Mouse (Mus musculus): ENCODE data around the gene Scn1b. TPM values are rescaled to one million over a fixed set of nuclear protein-coding genes. Genes with fewer than 3 reads are reported as not detected.

Gene Scn1b
- polyA plus RNA-seq, 1 experiment from 2014 or later: 1.4 TPM

- H3K27me3 ChIP-seq: no peaks in the 10 kb centered on the region
- H3K9ac ChIP-seq (replicated peaks): no peak overlapping the region
- WGBS: 81% methylated on average over 6 of the region's 6 CpGs
- H3K4me1 ChIP-seq (replicated peaks): peaks cover 22% of the 10 kb centered on the region
- no peak for ATAC-seq (ENCODE audit: insufficient number of reproducible peaks, insufficient read depth, low FRiP score, low TSS enrichment, low read depth)
- H3K4me2 ChIP-seq: no peak overlapping the region
- no peaks in the 10 kb centered on the region for H3K9me3 ChIP-seq
- H3K27ac ChIP-seq: no peak overlapping the region
- H3K36me3 ChIP-seq: no peaks in the 10 kb centered on the region
- H3K4me3 ChIP-seq (replicated peaks): no peak overlapping the region
Observed at GRCm38 (mm10) chr7:31070324-31070723, 56.5 kb downstream of the Scn1b start.

GRCm38 (mm10) chr7:31069491-31069890 lies 57.3 kb downstream of the Scn1b start:
- H3K27ac ChIP-seq: no peak overlapping the region
- no peaks in the 10 kb centered on the region for H3K9me3 ChIP-seq
- no peaks in the 10 kb centered on the region for H3K27me3 ChIP-seq
- H3K4me2 ChIP-seq: no peak overlapping the region
- no peaks in the 10 kb centered on the region for H3K36me3 ChIP-seq
- no peak overlapping the region for H3K4me3 ChIP-seq (replicated peaks)
- no peak overlapping the region for H3K9ac ChIP-seq (replicated peaks)
- no peak for ATAC-seq (ENCODE audit: insufficient number of reproducible peaks, insufficient read depth, low FRiP score, low TSS enrichment, low read depth)
- 84% methylated on average over 14 of the region's 14 CpGs for WGBS
- peaks cover 22% of the 10 kb centered on the region for H3K4me1 ChIP-seq (replicated peaks)

GRCm38 (mm10) chr7:31067836-31068235 lies 59.0 kb downstream of the Scn1b start:
- H3K4me1 ChIP-seq (replicated peaks): peaks cover 22% of the 10 kb centered on the region
- H3K36me3 ChIP-seq: no peaks in the 10 kb centered on the region
- H3K27me3 ChIP-seq: no peaks in the 10 kb centered on the region
- no peak overlapping the region for H3K4me3 ChIP-seq (replicated peaks)
- H3K9ac ChIP-seq (replicated peaks): no peak overlapping the region
- WGBS: 38% methylated on average over 5 of the region's 5 CpGs
- peak; percentile 21; the same call in 1 of the 2 replicates for ATAC-seq (ENCODE audit: insufficient number of reproducible peaks, insufficient read depth, low FRiP score, low TSS enrichment, low read depth)
- H3K4me2 ChIP-seq: no peak overlapping the region
- peak overlapping the region; percentile 43; the same call in 1 of the 2 replicates for H3K27ac ChIP-seq
- H3K9me3 ChIP-seq: no peaks in the 10 kb centered on the region

Other genes with a start within 250 kb of the Scn1b start
- 0.05 and 0.26 TPM in 2 replicates for gene Cd22, start 246.7 kb downstream of the Scn1b start, polyA plus RNA-seq (2016; fragmentation: Nextera tagmentation; extraction: Ambion mirVana)
- 0.29 TPM in 1 of 2 replicates, not detected in the other for gene Mag, start 212.1 kb downstream of the Scn1b start, polyA plus RNA-seq (2016; fragmentation: Nextera tagmentation; extraction: Ambion mirVana)
- gene Hamp2, start 202.3 kb downstream of the Scn1b start, polyA plus RNA-seq (2016; fragmentation: Nextera tagmentation; extraction: Ambion mirVana): not detected in 2 replicates
- not detected in 2 replicates for gene Hamp, start 183.0 kb downstream of the Scn1b start, polyA plus RNA-seq (2016; fragmentation: Nextera tagmentation; extraction: Ambion mirVana)
- 31.9 and 37.6 TPM in 2 replicates for gene Usf2, start 170.2 kb downstream of the Scn1b start, polyA plus RNA-seq (2016; fragmentation: Nextera tagmentation; extraction: Ambion mirVana)
- 32.6 and 33.2 TPM in 2 replicates for gene Lsr, start 153.5 kb downstream of the Scn1b start, polyA plus RNA-seq (2016; fragmentation: Nextera tagmentation; extraction: Ambion mirVana)
- gene Fam187b, start 153.2 kb downstream of the Scn1b start, polyA plus RNA-seq (2016; fragmentation: Nextera tagmentation; extraction: Ambion mirVana): 1.00 and 1.1 TPM in 2 replicates
- 9.9 and 10.3 TPM in 2 replicates for gene Fxyd5, start 84.5 kb downstream of the Scn1b start, polyA plus RNA-seq (2016; fragmentation: Nextera tagmentation; extraction: Ambion mirVana)
- 9.7 and 10.6 TPM in 2 replicates for gene Fxyd7, start 75.5 kb downstream of the Scn1b start, polyA plus RNA-seq (2016; fragmentation: Nextera tagmentation; extraction: Ambion mirVana)
- gene Fxyd1, start 69.8 kb downstream of the Scn1b start, polyA plus RNA-seq (2016; fragmentation: Nextera tagmentation; extraction: Ambion mirVana): 23.6 and 28.2 TPM in 2 replicates
- gene Lgi4, start 67.7 kb downstream of the Scn1b start, polyA plus RNA-seq (2016; fragmentation: Nextera tagmentation; extraction: Ambion mirVana): 0.61 and 0.87 TPM in 2 replicates
- 18.3 and 19.2 TPM in 2 replicates for gene Fxyd3, start 50.3 kb downstream of the Scn1b start, polyA plus RNA-seq (2016; fragmentation: Nextera tagmentation; extraction: Ambion mirVana)
- 2.4 and 3.6 TPM in 2 replicates for gene Hpn, start 11.7 kb downstream of the Scn1b start, polyA plus RNA-seq (2016; fragmentation: Nextera tagmentation; extraction: Ambion mirVana)
- 95.1 and 104 TPM in 2 replicates for gene Gramd1a, start 28.9 kb upstream of the Scn1b start, polyA plus RNA-seq (2016; fragmentation: Nextera tagmentation; extraction: Ambion mirVana)
- not detected in 2 replicates for gene Scgb2b2, start 163.5 kb upstream of the Scn1b start, polyA plus RNA-seq (2016; fragmentation: Nextera tagmentation; extraction: Ambion mirVana)
- gene Scgb1b2, start 164.8 kb upstream of the Scn1b start, polyA plus RNA-seq (2016; fragmentation: Nextera tagmentation; extraction: Ambion mirVana): not detected in 2 replicates
- not detected in 2 replicates for gene Scgb2b3, start 235.1 kb upstream of the Scn1b start, polyA plus RNA-seq (2016; fragmentation: Nextera tagmentation; extraction: Ambion mirVana)
- gene Scgb1b3, start 248.6 kb upstream of the Scn1b start, polyA plus RNA-seq (2016; fragmentation: Nextera tagmentation; extraction: Ambion mirVana): not detected in 2 replicates